Mouse (Mus musculus) MN1 (cell line): ENCODE measurements around the gene Ak3.

ENCODE experiments used
- DNase-seq: peaks from one replicate; pipeline ENCODE4 v3.0.0-alpha.2; 2016; ENCODE audit warnings: low spot score

Ak3 gene

DNA sequence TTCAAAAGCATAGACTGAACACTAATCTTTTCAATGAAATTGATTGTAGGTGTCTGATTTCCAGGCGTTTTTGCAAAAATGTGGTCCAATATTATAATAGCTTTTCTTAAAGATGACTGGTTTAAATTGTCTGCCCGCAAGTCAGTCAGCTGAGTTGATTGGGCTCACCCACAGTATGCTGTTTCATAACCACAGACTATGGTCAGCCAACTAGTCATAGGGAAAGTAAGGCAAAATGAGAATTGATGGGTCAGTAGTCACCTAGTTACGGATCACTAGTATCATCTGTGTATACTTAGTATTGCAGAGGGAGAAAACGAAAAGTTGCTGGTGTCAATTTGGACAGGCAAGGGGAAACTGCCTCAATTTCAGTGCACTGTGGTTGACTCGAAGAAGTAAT, 56.4 kb downstream of the Ak3 start:
- DNase-seq = no peak

DNA sequence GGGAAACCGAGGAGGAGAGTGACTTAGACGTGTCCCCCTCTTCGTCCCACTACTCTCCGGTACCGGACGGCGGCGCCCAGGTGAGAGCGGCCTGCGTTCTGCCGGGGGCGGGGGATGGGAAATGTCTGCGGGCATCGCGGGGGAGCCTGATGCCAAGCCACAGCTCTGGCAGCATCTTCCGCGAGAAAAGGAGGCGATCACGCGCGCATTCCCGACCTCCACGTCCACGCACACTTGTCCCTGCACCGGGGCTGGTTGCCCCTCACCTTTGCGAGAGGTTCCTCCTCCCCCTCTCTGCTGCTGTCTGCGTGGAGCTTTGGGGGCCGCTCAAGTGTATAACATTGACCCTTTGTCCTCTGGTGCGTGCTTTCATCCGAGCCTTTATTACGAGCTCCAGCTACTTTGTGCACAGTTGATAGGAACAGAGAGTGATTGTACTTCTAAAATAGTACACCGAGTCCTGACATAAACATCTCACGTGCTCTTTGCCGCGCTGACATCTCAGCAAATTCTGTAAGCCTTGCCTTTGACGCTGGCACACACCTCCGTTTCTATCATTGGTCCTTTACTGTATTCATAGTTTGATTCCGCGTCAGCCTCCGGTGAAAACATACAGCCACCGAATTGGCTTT, 57.1 kb downstream of the Ak3 start:
- peak; percentile 28 for DNase-seq

DNA sequence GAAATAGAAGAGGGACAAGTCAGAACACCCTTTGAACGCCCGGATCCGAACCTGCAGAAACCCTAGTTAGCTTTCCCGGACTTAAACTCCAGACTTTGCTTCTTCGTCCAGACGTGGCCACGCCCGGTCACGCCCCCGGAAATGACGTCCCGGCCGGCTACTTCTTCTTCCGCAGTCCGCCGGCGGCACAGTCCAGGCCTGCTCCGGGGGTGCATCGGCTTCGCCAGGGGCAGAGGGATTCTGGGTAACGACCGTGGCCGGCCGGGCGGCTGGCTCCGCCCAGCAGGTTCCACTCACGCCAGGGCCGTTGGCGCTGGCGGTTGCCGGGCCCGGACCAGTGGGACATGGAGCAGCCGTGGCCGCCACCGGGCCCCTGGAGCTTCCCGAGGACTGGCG, 57.6 kb downstream of the Ak3 start, which contains the start of gene Cdc37l1:
Cdc37l1 (plus strand) TSS at position 159 of the 396 bp plus-strand sequence.
- peak; percentile 93 for DNase-seq

DNA sequence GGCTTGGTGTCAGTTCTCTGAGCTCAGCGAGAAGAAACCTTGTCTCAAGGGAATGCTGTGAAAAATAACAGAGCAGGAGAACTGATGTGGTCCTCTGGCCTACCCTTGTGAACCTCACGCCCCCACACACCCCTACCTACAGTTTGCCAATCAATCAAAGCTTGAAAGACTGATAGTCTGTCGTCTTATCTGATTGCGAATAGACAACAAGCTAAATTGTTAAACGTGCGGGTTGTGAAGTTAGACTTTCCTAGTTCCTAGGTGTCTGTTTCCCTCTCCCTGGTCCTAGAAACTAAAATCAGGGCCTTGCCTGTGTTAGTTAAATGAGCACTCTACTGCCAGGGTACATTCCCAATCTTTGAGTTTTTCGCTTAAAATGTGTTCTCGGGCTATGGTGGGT, 58.2 kb downstream of the Ak3 start:
- DNase-seq = peak; percentile 11

DNA sequence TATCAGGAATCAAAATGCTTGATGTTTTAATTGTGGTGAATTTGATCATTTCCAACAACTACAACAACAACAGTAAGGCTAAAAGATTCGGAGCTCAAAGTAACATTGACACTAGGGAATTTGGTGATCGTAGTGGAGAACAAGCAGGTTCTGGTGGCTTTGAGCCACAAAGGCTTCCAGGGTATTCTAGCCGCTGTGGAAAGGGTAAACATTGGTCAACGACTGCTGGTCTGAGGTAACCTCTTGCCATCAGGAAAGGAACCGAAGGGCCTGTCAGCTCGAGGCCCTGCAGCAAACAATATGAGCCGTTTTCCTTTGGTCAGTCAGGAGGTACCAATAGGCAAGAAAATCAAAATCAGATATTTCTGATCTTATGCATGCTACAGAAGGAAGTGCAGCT, 65.1 kb downstream of the Ak3 start:
- no peak for DNase-seq

DNA sequence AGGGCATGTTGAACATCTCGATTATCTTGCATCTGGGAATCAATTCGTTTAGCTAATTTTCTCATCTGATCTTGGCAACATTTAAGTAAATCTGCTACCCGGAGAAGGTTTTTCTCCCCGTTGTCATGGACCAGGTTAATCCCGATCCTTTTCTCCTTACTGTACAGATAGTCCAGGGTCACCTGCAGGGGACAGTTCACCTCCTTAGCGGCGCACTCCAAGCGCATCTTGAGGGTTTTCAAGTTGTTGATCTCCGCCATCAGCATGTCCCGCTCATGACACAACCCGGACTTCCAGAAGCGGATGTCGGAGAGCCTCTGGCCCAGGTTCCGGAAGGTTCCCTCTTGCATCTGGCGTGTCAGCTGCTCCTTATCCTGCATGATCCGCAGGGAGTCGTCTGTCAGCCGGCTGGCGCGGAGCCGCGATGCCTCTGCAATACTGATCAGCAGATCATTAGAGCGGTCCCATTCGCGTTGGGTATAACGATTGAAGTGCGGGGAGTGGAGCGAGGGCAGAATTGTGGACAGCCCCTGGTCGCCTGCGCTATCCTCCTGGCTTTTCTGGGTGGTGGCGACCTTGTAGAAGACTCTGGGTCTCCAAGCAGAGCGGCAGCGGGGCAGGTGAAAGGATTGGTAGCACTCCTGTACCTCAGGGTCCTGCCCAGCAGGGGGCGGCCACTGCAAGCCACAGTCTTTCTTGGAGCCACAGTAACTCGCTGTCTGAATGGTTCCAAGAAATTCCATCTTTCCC, 72.7 kb downstream of the Ak3 start:
- no peak for DNase-seq
